Mouse (Mus musculus) layer of hippocampus, adult 8-10 months (tissue): Measurements from ENCODE around the gene Gm10324. TPM values are rescaled to one million over a fixed set of nuclear protein-coding genes. Genes with fewer than 3 reads are reported as not detected.
"Not testable (repeated sequence)": the region's sequence is repeated elsewhere in the genome, so short reads cannot be mapped to it uniquely, and the experiment has no call there.

ENCODE experiments used
- DNase-seq, 2 experiments: peaks; one replicate each; pipeline ENCODE4 v3.0.0; 2022; ENCODE audit warnings: low spot score in 2 of 2
- total RNA-seq, 4 experiments: library from RNA; stranded (reverse); gene quantifications; 2 replicates each; pipeline ENCODE4 v1.2.4; 2022

Gene Gm10324
- total RNA-seq: not detected

- DNase-seq: not testable (repeated sequence)
These were observed at the start of gene Gm10324 for GRCm38 (mm10) chr13:66119247-66119646. TSS of gene Gm10324 (plus strand) at chr13:66119547.

Other genes starting within 250 kb of the Gm10324 start
- gene Gm10772, start 108.0 kb downstream of the Gm10324 start, total RNA-seq: not detected